Mouse (Mus musculus): Measurements from ENCODE around the gene Slc35f1.
"Not testable (repeated sequence)": the region's sequence is repeated elsewhere in the genome, so short reads cannot be mapped to it uniquely, and the experiment has no call there.

The Slc35f1 gene

GRCm38 (mm10) chr10:52787075-52787474, 96.7 kb downstream of the Slc35f1 start:
- in situ Hi-C loops (cut with MseI, MboI) = no loop called here

GRCm38 (mm10) chr10:52791560-52791959, 101.2 kb downstream of the Slc35f1 start:
- in situ Hi-C loops (cut with MseI, MboI) = no loop called here

- in situ Hi-C loops (cut with MseI, MboI) = no loop called here
Measured at GRCm38 (mm10) chr10:52797454-52797853, 107.1 kb downstream of the Slc35f1 start.

- in situ Hi-C loops (cut with MseI, MboI) = no loop called here
Measured at GRCm38 (mm10) chr10:52807808-52808207, 117.5 kb downstream of the Slc35f1 start.

GRCm38 (mm10) chr10:52812861-52813260, 122.5 kb downstream of the Slc35f1 start:
- in situ Hi-C loops (cut with MseI, MboI) = no loop called here

GRCm38 (mm10) chr10:52814358-52814757, 124.0 kb downstream of the Slc35f1 start:
- in situ Hi-C loops (cut with MseI, MboI) = no loop called here

GRCm38 (mm10) chr10:52819661-52820060, 129.3 kb downstream of the Slc35f1 start:
- in situ Hi-C loops (cut with MseI, MboI) = no loop called here

- in situ Hi-C loops (cut with MseI, MboI) = no loop called here
Measured at GRCm38 (mm10) chr10:52822909-52823308, 132.6 kb downstream of the Slc35f1 start.

GRCm38 (mm10) chr10:52825746-52826145, 135.4 kb downstream of the Slc35f1 start:
- in situ Hi-C loops (cut with MseI, MboI) = no loop called here

- in situ Hi-C loops (cut with MseI, MboI) = no loop called here
Measured at GRCm38 (mm10) chr10:52840819-52841218, 150.5 kb downstream of the Slc35f1 start.

- in situ Hi-C loops (cut with MseI, MboI) = no loop called here
Measured at GRCm38 (mm10) chr10:52851994-52852393, 161.7 kb downstream of the Slc35f1 start.

- in situ Hi-C loops (cut with MseI, MboI) = no loop called here
Measured at GRCm38 (mm10) chr10:52860851-52861250, 170.5 kb downstream of the Slc35f1 start.

GRCm38 (mm10) chr10:52864936-52865335, 174.6 kb downstream of the Slc35f1 start:
- in situ Hi-C loops (cut with MseI, MboI) = no loop called here

GRCm38 (mm10) chr10:52871110-52871509, 180.8 kb downstream of the Slc35f1 start:
- in situ Hi-C loops (cut with MseI, MboI) = no loop called here

- in situ Hi-C loops (cut with MseI, MboI) = no loop called here
Measured at GRCm38 (mm10) chr10:52874133-52874532, 183.8 kb downstream of the Slc35f1 start.

GRCm38 (mm10) chr10:52874712-52875111, 184.4 kb downstream of the Slc35f1 start:
- in situ Hi-C loops (cut with MseI, MboI) = no loop called here

- in situ Hi-C loops (cut with MseI, MboI) = no loop called here
Measured at GRCm38 (mm10) chr10:52877263-52878021, 187.1 kb downstream of the Slc35f1 start.

GRCm38 (mm10) chr10:52878093-52878801, 187.9 kb downstream of the Slc35f1 start:
- in situ Hi-C loops (cut with MseI, MboI) = no loop called here

- in situ Hi-C loops (cut with MseI, MboI) = not testable (repeated sequence)
Measured at GRCm38 (mm10) chr10:52896724-52897123, 206.4 kb downstream of the Slc35f1 start.

- in situ Hi-C loops (cut with MseI, MboI) = no loop called here
Measured at GRCm38 (mm10) chr10:52904914-52905313, 214.6 kb downstream of the Slc35f1 start.

- in situ Hi-C loops (cut with MseI, MboI) = no loop called here
Measured at GRCm38 (mm10) chr10:52911762-52912161, 221.4 kb downstream of the Slc35f1 start.

GRCm38 (mm10) chr10:52918715-52919114, 228.4 kb downstream of the Slc35f1 start:
- in situ Hi-C loops (cut with MseI, MboI) = no loop called here

GRCm38 (mm10) chr10:52923143-52923542, 232.8 kb downstream of the Slc35f1 start:
- in situ Hi-C loops (cut with MseI, MboI) = no loop called here

Data from mouse trophoblast stem cell (cell line).